Mouse (Mus musculus): Measurements from ENCODE around the gene Ank3.

The Ank3 gene

DNA sequence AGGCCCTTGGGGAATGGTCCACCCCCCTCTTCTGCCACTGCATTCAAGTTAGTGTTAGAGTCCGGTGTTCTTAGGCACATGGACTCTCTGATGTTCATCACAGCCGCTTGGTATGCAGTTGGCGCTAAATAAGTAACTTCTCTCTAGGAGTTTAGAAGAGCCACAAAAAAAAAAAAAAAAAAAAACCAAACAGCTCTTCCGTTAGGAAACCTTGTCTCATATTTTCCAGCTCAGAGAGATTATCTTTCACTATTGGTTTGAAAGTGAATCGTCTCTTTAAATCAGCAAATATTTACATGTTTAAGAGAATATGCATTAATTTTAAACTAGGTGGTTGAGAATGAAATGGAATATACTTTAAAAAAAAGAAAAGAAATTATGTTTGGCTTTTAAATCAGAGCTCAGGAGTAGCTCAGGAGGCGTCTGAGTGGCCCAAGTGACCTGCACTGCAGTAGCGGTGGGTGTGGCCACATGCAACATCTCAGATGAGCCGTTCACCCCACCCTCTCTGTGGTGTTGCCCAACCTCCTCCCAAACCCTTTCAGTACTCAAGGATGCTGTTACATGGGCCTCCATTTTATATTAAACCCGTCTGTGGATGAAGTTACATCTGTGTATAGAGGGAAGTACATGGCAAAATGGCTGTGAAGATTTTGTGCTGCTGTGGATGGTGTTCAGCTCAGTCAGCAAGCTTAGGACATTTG lies 138.0 kb downstream of the Ank3 start:
- DNase-seq (ENCODE audit: low read depth) = no peak

DNA sequence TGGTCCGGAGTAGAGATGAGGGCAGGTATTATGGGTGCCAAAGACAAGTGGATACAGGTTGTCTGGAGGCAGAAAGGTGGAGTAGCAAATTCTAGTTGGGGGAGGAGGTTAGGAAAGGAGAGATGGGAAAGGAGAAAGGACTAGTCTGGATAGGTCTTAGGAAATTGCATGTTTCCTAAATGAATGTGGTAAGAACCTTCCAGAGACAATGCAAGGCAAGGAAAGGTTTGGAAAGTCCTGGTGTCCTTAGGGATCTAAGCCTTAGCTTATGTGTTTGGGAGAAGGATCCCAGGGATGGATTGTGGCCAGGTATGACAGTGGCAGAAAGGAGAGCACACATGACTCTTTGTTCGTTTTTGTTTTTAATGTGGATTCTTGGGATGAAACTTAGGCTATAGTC lies 139.7 kb downstream of the Ank3 start:
- DNase-seq (ENCODE audit: low read depth) = no peak

DNA sequence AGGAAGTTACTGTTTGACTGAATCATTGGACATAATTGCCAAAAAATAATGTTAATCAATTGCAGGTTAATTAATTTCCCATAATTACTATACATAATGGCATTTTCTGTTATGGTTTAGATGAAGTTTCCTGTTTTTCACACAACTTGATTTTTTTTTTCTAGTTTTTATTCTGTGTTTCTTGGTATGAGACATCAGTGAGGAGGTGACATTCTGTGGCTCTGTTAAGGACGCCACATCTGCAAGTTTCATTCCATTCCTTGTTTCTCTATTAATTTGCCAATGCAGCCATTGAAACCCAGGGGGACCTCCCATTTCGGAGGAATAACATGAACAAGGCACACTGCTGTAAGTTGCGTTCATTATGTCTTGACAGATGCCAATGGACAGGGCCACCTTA lies 143.9 kb downstream of the Ank3 start:
- no peak for DNase-seq (ENCODE audit: low read depth)

DNA sequence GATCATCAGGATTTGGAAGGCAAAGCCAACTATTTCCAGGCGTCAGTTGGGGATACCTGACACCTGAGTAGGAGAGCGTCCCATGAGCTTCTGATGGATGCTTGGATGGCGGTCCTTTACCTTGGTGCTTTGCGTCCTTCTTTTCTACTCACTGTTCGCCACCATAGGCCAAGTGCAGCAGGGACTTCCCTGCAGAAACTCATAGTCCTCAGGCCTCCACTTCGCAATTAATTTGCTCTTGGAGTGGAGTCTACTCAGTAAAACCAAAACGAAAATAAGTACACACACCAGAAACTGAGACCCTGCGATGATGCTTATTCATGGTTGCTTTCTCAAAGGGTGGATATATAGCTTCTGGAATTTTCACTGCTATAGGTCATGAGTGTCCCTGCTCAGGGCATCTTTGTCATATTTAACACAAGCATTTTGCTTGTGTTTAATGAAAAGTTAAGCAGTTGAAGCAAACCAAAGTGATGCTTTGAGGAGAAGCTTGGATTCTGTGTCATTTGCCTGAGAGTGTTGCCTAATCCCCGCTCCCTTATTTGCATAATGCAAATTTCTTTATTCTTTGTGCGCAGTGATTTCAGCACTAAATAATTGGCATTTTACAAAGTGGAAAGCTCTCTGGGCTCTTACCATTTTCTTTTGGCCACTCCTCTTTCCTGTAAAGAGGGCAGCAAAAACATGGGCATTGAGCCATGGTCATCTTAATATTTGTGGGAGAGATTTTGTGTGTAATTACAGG lies 145.5 kb downstream of the Ank3 start:
- no peak for DNase-seq (ENCODE audit: low read depth)

DNA sequence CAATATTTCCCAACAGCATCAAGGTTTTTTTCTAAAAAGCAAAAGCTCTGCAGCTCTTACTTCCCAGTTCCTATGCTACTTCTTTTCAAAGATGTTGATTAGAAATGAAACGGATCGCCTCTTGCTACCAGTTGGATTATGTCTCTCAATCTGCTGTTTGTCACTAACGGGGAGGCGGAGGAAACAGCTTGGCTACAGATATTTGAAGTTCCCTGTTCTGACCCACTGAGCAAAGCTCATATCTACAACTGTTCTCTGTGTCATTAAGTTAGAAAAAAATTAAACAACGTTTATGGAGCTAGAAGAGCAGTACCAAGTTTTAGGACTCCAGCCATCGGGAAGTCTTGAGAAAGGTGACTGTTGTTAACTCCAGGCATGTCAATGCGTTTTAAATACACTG lies 146.1 kb downstream of the Ank3 start:
- DNase-seq (ENCODE audit: low read depth) = no peak

DNA sequence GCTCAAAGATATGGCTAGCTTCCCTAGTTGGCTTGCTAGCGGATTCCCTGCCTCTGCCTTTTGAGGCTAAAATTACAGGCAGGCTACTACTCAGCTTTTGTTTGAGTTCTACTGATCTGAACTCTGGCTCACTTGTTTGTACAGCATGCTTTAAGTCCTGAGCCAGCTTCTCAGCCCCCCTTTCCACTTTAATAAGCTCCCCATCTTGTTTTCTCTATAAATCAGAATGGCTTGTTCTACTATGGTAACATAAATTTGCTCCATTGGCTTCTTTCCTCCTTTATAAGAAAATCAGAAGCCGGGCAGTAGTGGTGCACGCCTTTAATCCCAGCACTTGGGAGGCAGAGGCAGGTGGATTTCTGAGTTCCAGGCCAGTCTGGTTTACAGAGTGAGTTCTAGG lies 147.4 kb downstream of the Ank3 start:
- no peak for DNase-seq (ENCODE audit: low read depth)

DNA sequence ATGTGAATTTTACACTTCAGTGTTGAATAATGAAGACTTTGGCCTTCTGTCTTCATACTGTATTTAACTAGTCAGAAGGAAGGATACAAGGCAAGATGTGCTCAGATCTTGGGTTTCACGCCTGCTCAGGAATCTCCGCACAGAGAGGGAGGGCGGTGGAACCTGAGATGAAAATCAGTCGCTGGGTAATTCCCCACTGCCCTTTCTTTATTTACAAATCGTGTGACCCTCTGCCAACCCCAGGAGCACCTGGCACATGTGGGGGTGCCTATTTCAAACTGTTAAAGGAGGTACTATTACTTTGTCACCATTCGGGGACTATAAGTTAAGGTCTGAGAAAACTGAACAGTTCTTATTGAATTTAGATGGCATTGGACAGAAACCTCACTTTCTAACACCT lies 148.1 kb downstream of the Ank3 start:
- no peak for DNase-seq (ENCODE audit: low read depth)

DNA sequence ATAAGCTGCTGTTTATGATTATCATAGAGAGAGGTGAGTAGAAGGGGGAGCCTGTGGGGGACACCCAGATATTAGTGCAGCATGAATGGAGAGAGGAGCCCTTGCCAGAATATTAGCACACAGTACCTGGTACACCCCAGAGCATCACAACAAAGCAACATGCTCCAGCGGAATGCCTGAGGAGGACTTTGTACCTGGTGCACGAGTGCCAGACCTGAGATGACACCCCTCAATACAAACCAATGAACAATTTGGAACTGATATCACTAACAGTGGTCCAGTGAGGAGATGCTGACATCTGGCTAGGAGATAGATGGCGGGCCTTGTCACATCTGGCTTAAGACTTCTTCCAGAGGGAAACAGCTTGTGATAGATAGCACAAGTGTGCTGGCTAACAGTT lies 150.2 kb downstream of the Ank3 start:
- no peak for DNase-seq (ENCODE audit: low read depth)

DNA sequence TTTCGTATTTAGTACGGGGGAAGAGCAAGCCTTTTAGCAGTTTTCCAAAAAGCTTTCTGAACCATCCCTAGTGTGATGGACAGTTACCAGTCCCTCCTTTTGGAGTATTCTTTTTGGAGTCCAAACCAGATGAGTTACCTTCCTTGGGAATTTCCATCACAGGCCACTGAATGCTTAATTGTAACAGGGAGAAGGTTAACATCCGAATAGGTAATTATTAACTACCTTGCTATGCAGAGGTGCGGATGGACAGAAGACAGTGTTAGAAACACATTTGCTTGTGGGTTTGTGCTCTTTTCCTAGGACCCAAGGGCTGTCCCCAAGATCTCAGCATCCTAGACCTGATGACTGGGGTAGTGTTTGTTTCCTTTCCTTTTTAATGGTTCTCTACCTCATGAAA lies 150.6 kb downstream of the Ank3 start:
- DNase-seq (ENCODE audit: low read depth) = no peak

DNA sequence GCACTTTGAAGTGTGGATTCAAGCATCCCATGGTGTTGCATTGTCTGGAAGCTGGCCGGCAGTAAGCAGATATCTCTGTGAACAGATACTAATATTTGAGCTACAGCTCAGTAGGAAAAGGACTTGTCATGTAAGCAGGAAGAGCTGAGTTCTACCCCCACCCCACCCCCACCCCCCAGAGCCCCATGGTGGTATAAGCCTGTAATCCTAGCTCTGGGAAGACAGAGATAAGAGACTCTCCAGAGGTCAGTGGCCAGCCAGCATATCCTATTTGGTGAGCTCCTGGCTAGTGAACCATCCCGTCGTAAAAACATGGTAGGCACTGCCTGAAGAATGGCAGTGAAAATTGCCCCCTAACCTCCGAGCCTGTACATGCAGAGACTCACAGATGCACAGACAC lies 152.3 kb downstream of the Ank3 start:
- DNase-seq (ENCODE audit: low read depth) = no peak

DNA sequence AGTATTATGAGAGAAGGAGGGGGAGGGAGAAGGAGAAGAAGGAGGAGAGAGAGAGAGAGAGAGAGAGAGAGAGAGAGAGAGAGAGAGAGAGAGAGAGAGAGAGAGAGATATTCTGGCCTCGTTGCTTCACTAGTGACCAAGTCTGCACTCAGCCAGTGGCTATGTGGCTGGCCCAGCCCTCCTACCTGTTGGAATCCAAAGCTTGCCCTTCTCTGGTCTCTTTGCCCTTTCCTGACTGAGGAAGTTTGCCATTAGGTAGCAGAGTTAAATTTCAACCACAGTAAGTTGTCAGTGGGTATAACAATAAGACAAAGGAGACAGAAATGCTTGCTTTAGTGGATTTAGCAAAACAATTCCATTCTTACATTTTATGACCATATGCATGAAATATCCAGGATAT lies 154.5 kb downstream of the Ank3 start:
- DNase-seq (ENCODE audit: low read depth) = no peak

DNA sequence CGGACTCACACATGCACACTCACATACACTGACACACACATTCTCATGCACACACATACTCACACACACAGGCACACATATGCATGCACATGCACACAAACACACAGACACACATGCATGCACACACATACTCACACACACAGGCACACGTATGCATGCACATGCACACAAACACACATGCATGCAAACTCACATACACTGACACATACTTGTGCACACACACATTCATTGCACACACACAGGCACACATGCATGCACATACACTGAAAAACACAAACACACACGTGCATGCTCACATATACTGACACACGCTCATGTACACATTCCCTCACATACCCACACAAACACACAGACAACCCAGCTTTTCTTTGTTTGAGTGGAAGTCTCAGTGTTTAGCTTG lies 157.0 kb downstream of the Ank3 start:
- no peak for DNase-seq (ENCODE audit: low read depth)

DNA sequence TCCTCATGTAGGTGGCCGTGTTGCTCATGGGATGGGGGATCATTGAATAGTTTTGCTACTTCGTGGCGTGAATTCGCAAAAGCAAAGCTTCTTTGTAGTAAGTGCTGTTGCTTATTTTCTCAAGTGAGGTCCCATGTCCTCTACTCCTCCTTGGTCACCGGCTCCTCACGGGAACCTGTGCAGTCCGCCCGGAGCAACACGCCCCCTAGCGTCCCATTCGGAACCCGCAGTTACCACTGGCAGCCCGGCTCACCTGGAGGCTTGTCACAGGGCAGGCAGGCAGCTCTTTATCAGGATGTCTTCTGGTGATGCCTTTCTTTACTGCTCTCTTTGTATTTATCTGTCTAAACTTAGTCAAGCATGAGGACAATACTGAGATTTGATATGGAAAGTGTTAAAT lies 157.7 kb downstream of the Ank3 start:
- DNase-seq (ENCODE audit: low read depth) = no peak

DNA sequence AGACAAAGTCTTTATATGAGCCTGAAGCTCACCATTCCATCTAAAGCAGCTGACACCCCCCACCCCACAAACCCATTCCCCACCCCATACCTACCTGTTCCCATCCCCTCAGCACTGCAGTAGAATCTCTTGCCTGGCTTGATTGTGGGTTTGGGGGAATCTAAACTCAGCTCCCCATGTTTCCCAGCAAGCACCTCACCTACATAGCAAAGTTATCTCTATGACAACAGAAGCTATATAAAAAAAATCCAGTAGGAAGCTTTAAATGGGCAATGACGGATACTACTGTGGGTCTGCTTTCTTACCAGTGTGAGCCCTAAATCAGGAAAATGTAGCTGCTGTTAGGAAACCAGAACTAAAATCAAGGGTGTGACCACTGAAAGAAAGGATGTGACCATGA lies 161.7 kb downstream of the Ank3 start:
- DNase-seq (ENCODE audit: low read depth) = no peak

DNA sequence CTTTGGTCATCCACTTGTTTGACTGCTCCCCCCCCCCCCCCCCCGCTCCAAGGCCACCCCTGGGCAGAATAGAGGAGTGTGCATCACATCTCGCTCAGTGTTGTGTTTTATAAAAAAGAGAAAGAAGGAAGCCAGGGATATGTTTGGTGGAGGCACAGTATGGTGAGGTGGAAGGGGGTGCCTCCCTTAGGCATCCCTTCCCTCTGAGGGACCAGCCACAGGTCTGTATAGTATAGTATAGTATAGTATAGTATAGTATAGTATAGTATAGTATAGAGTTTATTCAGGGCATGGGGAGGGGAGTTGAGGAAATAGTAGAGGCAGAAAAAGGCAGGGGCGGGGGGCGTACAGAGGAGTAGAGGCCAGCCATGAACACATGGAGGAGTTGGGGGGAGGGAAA lies 164.4 kb downstream of the Ank3 start:
- no peak for DNase-seq (ENCODE audit: low read depth)

DNA sequence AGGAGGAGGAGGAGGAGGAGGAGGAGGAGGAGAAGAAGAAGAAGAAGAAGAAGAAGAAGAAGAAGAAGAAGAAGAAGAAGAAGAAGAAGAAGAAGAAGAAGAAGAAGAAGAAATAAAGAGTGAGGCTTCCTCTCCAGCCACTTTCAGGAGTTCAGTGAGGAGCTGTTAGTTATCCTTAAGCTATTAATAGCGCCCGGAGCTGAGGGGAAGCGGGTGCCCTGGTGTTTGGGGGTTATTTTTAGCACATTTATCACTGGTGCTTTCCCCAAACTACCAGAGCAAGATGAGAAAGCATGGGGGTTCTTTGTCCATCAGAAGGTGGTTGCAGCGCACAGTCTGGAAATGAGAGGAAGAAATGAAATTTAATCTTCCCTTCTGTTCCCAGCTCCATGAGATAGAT lies 166.5 kb downstream of the Ank3 start:
- DNase-seq (ENCODE audit: low read depth) = no peak

DNA sequence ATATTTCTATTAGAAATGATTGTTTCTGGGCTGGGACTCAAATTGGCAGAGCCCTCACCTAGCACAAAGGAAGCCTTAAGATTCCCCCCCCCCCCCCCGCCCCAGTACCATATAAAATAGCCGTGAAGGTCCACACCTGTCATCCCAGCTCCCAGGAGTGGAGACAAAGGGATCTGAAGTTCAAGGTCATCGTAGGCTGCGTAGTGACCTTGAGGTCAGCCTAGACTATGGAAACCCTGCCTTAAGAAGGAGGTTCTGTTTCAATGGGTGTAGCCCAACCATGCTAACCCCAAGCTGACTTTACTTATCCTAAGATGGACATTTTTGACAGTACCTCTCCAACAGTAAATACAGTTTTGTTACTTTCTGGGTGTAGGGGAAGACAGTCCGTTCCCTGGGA lies 170.4 kb downstream of the Ank3 start:
- DNase-seq (ENCODE audit: low read depth) = no peak

DNA sequence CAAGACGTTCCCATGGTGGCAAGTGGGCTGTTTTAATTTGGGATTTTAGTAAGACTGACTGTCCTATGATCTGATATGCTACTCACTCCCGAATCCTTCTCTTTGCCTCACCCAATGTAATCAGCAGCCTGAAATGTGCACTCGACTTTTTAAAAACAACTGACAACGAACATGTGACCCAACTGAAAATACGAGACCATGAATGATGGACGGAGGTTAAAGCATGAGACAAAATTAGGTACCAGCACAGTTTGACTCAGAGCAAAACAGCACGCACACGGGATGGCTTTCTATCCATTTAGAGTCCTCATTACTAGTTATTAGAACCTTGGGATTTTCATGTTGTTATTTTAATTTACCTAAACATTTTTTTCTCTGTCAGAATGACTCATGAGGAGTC lies 171.2 kb downstream of the Ank3 start:
- no peak for DNase-seq (ENCODE audit: low read depth)

DNA sequence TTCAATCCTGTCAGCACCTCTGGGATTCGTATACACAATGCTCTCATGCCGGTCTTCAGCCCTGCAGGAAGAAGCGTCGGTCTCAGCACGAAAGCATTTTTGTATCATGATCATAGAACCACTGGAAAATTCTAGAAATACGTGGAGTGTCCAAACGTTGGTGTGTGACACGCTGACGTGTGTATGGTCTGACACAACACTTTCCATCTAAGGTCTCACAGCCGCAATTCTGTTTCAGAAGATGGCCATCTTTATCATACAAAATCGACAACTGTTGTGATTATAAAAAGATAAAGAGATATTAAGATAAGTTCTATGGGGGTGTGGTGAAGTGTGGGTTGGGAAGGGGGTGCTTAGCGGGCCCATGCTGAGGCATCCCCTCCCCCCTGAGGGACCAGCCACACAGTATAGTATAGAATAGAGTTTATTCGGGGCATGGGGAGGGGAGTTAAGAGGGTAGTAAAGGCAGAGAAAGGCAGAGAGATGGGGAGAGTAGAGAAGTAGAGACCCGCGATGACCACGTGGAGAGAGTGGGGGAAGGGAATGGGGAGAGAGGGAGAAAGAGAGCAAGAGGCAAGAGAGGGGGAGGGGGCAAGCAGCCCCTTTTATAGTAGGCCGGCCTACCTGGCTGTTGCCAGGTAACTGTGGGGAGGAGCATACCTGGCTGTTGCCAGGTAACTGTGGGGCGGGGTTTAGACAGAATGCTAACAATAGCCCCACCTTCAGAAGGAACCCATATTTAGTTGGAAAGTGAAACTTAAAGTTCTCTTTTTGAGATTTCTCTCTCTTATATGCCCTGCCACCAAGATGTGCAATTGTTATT lies 172.1 kb downstream of the Ank3 start:
- no peak for DNase-seq (ENCODE audit: low read depth)

DNA sequence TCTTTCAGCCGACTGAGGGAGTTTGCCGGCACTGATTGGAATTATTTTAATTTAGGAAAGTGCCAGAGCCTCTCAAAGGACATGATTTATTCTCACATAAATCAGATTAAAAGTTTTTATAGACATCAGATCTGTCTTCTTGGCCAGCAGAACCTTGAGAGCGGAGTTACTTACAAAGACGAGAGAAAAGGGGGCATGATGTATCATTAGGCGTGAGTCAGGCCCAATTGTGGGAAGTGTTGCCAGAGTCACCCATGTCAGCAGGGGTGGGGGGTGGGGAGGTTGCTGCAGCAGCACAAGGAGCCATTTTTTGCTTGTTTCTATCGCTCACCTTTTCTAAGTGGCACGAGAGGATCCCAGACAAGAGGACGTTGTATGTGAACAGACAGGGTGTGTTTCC lies 172.8 kb downstream of the Ank3 start:
- peak; percentile 62 for DNase-seq (ENCODE audit: low read depth)

DNA sequence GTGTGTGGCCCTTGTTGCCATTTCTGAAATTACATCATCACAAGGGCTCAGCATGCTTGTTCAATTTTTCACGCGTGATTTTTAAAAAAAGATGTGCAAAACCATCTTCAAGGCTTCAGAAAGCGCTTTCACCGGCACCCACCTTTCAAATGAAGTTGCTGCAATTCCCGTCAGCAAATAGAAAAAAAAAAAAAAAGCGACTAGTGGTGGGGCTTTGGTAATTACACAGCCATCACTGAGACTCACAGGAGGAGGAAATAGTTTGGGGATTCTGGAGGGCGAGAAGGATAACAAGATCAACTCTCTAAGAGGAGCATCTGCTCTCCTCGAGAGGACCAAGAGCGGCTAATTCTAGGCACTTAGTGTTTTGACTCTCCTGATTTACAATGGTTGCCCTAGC lies 173.4 kb downstream of the Ank3 start:
- no peak for DNase-seq (ENCODE audit: low read depth)

DNA sequence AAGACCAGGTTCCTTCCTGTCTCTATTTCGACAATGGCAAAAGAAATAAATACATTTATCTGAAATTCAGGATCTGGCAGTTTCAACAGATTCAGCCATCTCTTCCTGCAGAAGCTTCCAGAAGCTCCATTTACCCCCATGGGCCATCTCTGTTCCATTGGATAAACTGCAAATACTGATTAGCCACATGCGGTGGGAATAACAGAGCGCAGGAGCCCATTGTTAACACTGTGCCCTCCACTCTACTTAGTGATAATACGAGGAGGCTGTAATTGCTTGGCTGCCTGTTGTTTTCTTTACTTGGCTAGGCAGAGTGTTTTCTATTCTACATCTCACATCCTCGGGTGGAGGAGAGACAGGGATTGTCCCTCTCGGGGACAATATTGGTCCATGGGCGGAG lies 174.5 kb downstream of the Ank3 start:
- no peak for DNase-seq (ENCODE audit: low read depth)

DNA sequence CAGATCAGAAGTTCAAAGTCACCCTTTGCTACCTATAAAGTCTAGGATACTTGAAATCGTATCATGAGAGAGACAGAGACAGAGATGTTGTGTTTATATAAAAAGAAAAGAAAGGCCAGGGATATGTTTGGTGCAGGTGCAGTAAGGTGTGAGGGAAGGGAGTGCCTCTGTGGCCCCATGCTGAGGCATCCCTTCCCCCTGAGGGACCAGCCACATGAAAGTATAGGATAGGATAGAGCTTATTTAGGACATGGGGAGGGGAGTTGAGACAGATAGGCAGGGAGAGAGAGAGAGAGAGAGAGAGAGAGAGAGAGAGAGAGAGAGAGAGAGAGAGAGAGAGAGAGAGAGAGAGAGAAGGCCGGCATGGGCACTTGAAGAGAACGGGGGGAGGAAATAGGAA lies 175.2 kb downstream of the Ank3 start:
- DNase-seq (ENCODE audit: low read depth) = no peak
